Comparison of ENCODE assay signal across 1 mouse cellular context in the genomic region with DNA sequence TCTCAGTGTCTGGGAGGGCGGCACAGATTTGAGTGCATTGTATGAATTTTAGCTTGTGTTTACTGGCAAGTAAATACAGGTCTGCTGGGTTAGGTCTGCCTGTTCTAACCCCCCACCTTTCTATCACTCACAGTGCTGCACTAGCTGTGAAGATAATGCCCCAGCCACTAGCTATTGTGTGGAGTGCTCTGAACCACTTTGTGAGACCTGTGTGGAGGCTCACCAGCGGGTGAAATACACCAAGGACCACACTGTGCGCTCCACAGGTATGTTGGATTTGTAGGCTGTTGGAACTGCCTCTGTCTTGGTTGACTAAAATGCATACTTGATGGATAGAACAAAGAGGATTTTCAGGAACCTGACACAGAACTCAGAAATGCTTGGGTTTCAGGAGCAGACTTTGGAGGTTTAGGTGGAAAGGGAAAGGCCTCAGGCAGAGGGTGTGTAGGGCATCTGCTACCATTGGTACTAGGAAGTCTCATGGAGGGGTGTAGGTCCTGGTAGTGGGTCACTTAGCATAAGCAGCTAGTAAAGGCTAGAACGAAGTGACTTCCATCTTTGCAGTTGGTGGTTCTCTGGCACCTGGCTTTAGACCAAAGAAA.
TF ChIP-seq lines count a peak whose summit lies in the region.

No protein-coding gene starts in this region.

TF ChIP-seq in CH12.LX, 34 proteins besides CTCF, POLR2A, EP300 and RAD21:
- TF ChIP-seq MAFK (IDR thresholded peaks at IDR 0.05; ENCODE audit: insufficient replicate concordance, low read length): no peak
- peak; percentile 52; the same call in 1 of the 2 replicates for TF ChIP-seq SIN3A (IDR thresholded peaks at IDR 0.05; ENCODE audit: low read length)
